Mouse (Mus musculus): ENCODE results near the gene Hist1h2ae. TPM values are rescaled to one million over a fixed set of nuclear protein-coding genes. Genes with fewer than 3 reads are reported as not detected.

Gene Hist1h2ae
- polyA plus RNA-seq, 1 experiment from 2014 or later, result 96.4 TPM

- no peak overlapping the region for H3K27ac ChIP-seq (ENCODE audit: low read depth, low read length)
- H3K27me3 ChIP-seq (ENCODE audit: control insufficient read depth, insufficient read depth, low read length), result no peaks in the 10 kb centered on the region
- peaks cover 5% of the 10 kb centered on the region; the same call in 1 of the 2 replicates for H3K4me1 ChIP-seq (replicated peaks; ENCODE audit: control insufficient read depth, insufficient read depth, low read length)
- ATAC-seq (replicated peaks; ENCODE audit: low FRiP score), result no peak
- 88% methylated on average over 5 of the region's 5 CpGs for WGBS
- no peaks in the 10 kb centered on the region for H3K9me3 ChIP-seq (ENCODE audit: control insufficient read depth, low read length)
- peak overlapping the region; percentile 8; the same call in 1 of the 2 replicates for H3K9ac ChIP-seq (ENCODE audit: low read length)
- no peak overlapping the region for H3K4me3 ChIP-seq (ENCODE audit: low read depth, low read length)
- H3K36me3 ChIP-seq (ENCODE audit: control insufficient read depth, insufficient read depth, low read length), result no peaks in the 10 kb centered on the region
- 0 out of 2 replicates have a peak overlapping the region, but pooled peaks have one; percentile 18 for H3K4me2 ChIP-seq (ENCODE audit: low read depth, low read length, severe bottlenecking)
- DNase-seq (ENCODE audit: low spot score), result no peak
Observed at GRCm38 (mm10) chr13:23529005-23529404, 42.0 kb downstream of the Hist1h2ae start.

GRCm38 (mm10) chr13:23526312-23526711 is 44.7 kb downstream of the Hist1h2ae start:
- H3K4me2 ChIP-seq (ENCODE audit: low read depth, low read length, severe bottlenecking), result peak overlapping the region; percentile 45

GRCm38 (mm10) chr13:23525901-23526300 is 45.1 kb downstream of the Hist1h2ae start:
- no peaks in the 10 kb centered on the region for H3K27me3 ChIP-seq (ENCODE audit: control insufficient read depth, insufficient read depth, low read length)
- peak overlapping the region; percentile 31 for H3K4me3 ChIP-seq (ENCODE audit: low read depth, low read length)
- DNase-seq (ENCODE audit: low spot score), result peak; percentile 72

More at GRCm38 (mm10) chr13:23526312-23526711, 44.7 kb downstream of the Hist1h2ae start:
- under 1% methylated on average over 17 of the region's 17 CpGs for WGBS
- no peaks in the 10 kb centered on the region for H3K36me3 ChIP-seq (ENCODE audit: control insufficient read depth, insufficient read depth, low read length)
- ATAC-seq (replicated peaks; ENCODE audit: low FRiP score) (peak; percentile 47), DNase-seq (ENCODE audit: low spot score) (peak; percentile 94)
- H3K9ac ChIP-seq (ENCODE audit: low read length), result peak overlapping the region; percentile 31; the same call in 1 of the 2 replicates
- H3K27ac ChIP-seq (ENCODE audit: low read depth, low read length), result 0 out of 2 replicates have a peak overlapping the region, but pooled peaks have one; percentile 25
- no peaks in the 10 kb centered on the region for H3K27me3 ChIP-seq (ENCODE audit: control insufficient read depth, insufficient read depth, low read length)
- 0 out of 2 replicates have a peak, but pooled peaks cover 2% of the 10 kb centered on the region for H3K4me1 ChIP-seq (replicated peaks; ENCODE audit: control insufficient read depth, insufficient read depth, low read length)
- H3K9me3 ChIP-seq (ENCODE audit: control insufficient read depth, low read length), result no peaks in the 10 kb centered on the region
- peak overlapping the region; percentile 31 for H3K4me3 ChIP-seq (ENCODE audit: low read depth, low read length)

GRCm38 (mm10) chr13:23524654-23525053 is 46.4 kb downstream of the Hist1h2ae start:
- H3K36me3 ChIP-seq (ENCODE audit: control insufficient read depth, insufficient read depth, low read length), result no peaks in the 10 kb centered on the region
- ATAC-seq (replicated peaks; ENCODE audit: low FRiP score) (peak; percentile 48; the same call in 1 of the 2 replicates), DNase-seq (ENCODE audit: low spot score) (peak; percentile 94)
- H3K27me3 ChIP-seq (ENCODE audit: control insufficient read depth, insufficient read depth, low read length), result no peaks in the 10 kb centered on the region
- H3K9ac ChIP-seq (ENCODE audit: low read length), result no peak overlapping the region
- no peaks in the 10 kb centered on the region for H3K9me3 ChIP-seq (ENCODE audit: control insufficient read depth, low read length)
- H3K4me3 ChIP-seq (ENCODE audit: low read depth, low read length), result no peak overlapping the region
- H3K4me2 ChIP-seq (ENCODE audit: low read depth, low read length, severe bottlenecking), result no peak overlapping the region
- WGBS, result 6% methylated on average over 5 of the region's 5 CpGs
- H3K4me1 ChIP-seq (replicated peaks; ENCODE audit: control insufficient read depth, insufficient read depth, low read length), result 0 out of 2 replicates have a peak, but pooled peaks cover 2% of the 10 kb centered on the region
- no peak overlapping the region for H3K27ac ChIP-seq (ENCODE audit: low read depth, low read length)

More at GRCm38 (mm10) chr13:23525901-23526300, 45.1 kb downstream of the Hist1h2ae start:
- Histone ChIP-seq H3K9me3 (ENCODE audit: control insufficient read depth, low read length) (no peaks in the 10 kb centered on the region), H3K4me1 (replicated peaks; ENCODE audit: control insufficient read depth, insufficient read depth, low read length) (0 out of 2 replicates have a peak, but pooled peaks cover 2% of the 10 kb centered on the region), H3K36me3 (ENCODE audit: control insufficient read depth, insufficient read depth, low read length) (no peaks in the 10 kb centered on the region), H3K27ac (ENCODE audit: low read depth, low read length) (no peak overlapping the region), H3K9ac (ENCODE audit: low read length) (peak overlapping the region; percentile 37), H3K4me2 (ENCODE audit: low read depth, low read length, severe bottlenecking) (peak overlapping the region; percentile 45)
- 2% methylated on average over 10 of the region's 10 CpGs for WGBS
- ATAC-seq (replicated peaks; ENCODE audit: low FRiP score), result no peak

GRCm38 (mm10) chr13:23523976-23524375 is 47.0 kb downstream of the Hist1h2ae start:
- no peak overlapping the region for H3K27ac ChIP-seq (ENCODE audit: low read depth, low read length)
- no peaks in the 10 kb centered on the region for H3K36me3 ChIP-seq (ENCODE audit: control insufficient read depth, insufficient read depth, low read length)
- no peak for DNase-seq (ENCODE audit: low spot score)
- no peaks in the 10 kb centered on the region for H3K9me3 ChIP-seq (ENCODE audit: control insufficient read depth, low read length)
- no peaks in the 10 kb centered on the region for H3K27me3 ChIP-seq (ENCODE audit: control insufficient read depth, insufficient read depth, low read length)
- no peak for ATAC-seq (replicated peaks; ENCODE audit: low FRiP score)
- no peak overlapping the region for H3K4me3 ChIP-seq (ENCODE audit: low read depth, low read length)
- H3K4me1 ChIP-seq (replicated peaks; ENCODE audit: control insufficient read depth, insufficient read depth, low read length), result 0 out of 2 replicates have a peak, but pooled peaks cover 2% of the 10 kb centered on the region
- 60% methylated on average over 5 of the region's 5 CpGs for WGBS
- H3K4me2 ChIP-seq (ENCODE audit: low read depth, low read length, severe bottlenecking), result no peak overlapping the region
- H3K9ac ChIP-seq (ENCODE audit: low read length), result no peak overlapping the region

- Histone ChIP-seq H3K4me3 (ENCODE audit: low read depth, low read length) (no peak overlapping the region), H3K36me3 (ENCODE audit: control insufficient read depth, insufficient read depth, low read length) (no peaks in the 10 kb centered on the region), H3K9me3 (ENCODE audit: control insufficient read depth, low read length) (no peaks in the 10 kb centered on the region), H3K27ac (ENCODE audit: low read depth, low read length) (no peak overlapping the region), H3K27me3 (ENCODE audit: control insufficient read depth, insufficient read depth, low read length) (no peaks in the 10 kb centered on the region), H3K4me2 (ENCODE audit: low read depth, low read length, severe bottlenecking) (no peak overlapping the region), H3K9ac (ENCODE audit: low read length) (no peak overlapping the region), H3K4me1 (replicated peaks; ENCODE audit: control insufficient read depth, insufficient read depth, low read length) (0 out of 2 replicates have a peak, but pooled peaks cover 2% of the 10 kb centered on the region)
- ATAC-seq (replicated peaks; ENCODE audit: low FRiP score) (no peak), DNase-seq (ENCODE audit: low spot score) (peak; percentile 84)
- under 1% methylated on average over 14 of the region's 14 CpGs for WGBS
Observed at GRCm38 (mm10) chr13:23521703-23522102, 49.3 kb downstream of the Hist1h2ae start.

Small RNA genes lying within 50 kb of the gene (microRNA-seq; reads per million reads assigned to microRNA genes)
- not detected for gene Gm44297 (ENCODE audit: insufficient number of aligned reads)
- gene Gm44359 (ENCODE audit: insufficient number of aligned reads), result not detected
- gene Gm44394 (ENCODE audit: insufficient number of aligned reads), result not detected

Other genes starting within 250 kb of the Hist1h2ae start
- gene Zfp322a, start 202.0 kb downstream of the Hist1h2ae start, polyA plus RNA-seq (2014; fragmentation: Nextera tagmentation; extraction: Ambion mirVana), result 61.9 and 72.7 TPM in 2 replicates
- gene Abt1, start 147.4 kb downstream of the Hist1h2ae start, polyA plus RNA-seq (2014; fragmentation: Nextera tagmentation; extraction: Ambion mirVana), result 13.0 and 13.5 TPM in 2 replicates
- 0.17 and 0.19 TPM in 2 replicates for gene Btn1a1, start 105.3 kb downstream of the Hist1h2ae start, polyA plus RNA-seq (2014; fragmentation: Nextera tagmentation; extraction: Ambion mirVana)
- gene Btn2a2, start 82.4 kb downstream of the Hist1h2ae start, polyA plus RNA-seq (2014; fragmentation: Nextera tagmentation; extraction: Ambion mirVana), result 0.48 and 0.59 TPM in 2 replicates
- gene Hist1h4h, start 40.2 kb downstream of the Hist1h2ae start, polyA plus RNA-seq (2014; fragmentation: Nextera tagmentation; extraction: Ambion mirVana), result 2.0 and 4.9 TPM in 2 replicates
- gene Hist1h2af, start 37.3 kb downstream of the Hist1h2ae start, polyA plus RNA-seq (2014; fragmentation: Nextera tagmentation; extraction: Ambion mirVana), result 7.7 and 9.3 TPM in 2 replicates
- 5.2 and 5.7 TPM in 2 replicates for gene Hist1h3g, start 35.8 kb downstream of the Hist1h2ae start, polyA plus RNA-seq (2014; fragmentation: Nextera tagmentation; extraction: Ambion mirVana)
- 0.85 and 1.2 TPM in 2 replicates for gene Hist1h2bh, start 27.8 kb downstream of the Hist1h2ae start, polyA plus RNA-seq (2014; fragmentation: Nextera tagmentation; extraction: Ambion mirVana)
- gene Hist1h3f, start 27.2 kb downstream of the Hist1h2ae start, polyA plus RNA-seq (2014; fragmentation: Nextera tagmentation; extraction: Ambion mirVana), result 0.92 and 1.4 TPM in 2 replicates
- 1.2 and 1.3 TPM in 2 replicates for gene Hist1h4f, start 19.6 kb downstream of the Hist1h2ae start, polyA plus RNA-seq (2014; fragmentation: Nextera tagmentation; extraction: Ambion mirVana)
- gene Hist1h1d, start 18.0 kb downstream of the Hist1h2ae start, polyA plus RNA-seq (2014; fragmentation: Nextera tagmentation; extraction: Ambion mirVana), result 0.87 and 0.92 TPM in 2 replicates
- 6.7 and 10.4 TPM in 2 replicates for gene Hist1h3e, start 8.9 kb downstream of the Hist1h2ae start, polyA plus RNA-seq (2014; fragmentation: Nextera tagmentation; extraction: Ambion mirVana)
- 7.4 and 10.0 TPM in 2 replicates for gene Hist1h2bg, start 176 bp upstream of the Hist1h2ae start, polyA plus RNA-seq (2014; fragmentation: Nextera tagmentation; extraction: Ambion mirVana)
- gene Hist1h2bf, start 3.0 kb upstream of the Hist1h2ae start, polyA plus RNA-seq (2014; fragmentation: Nextera tagmentation; extraction: Ambion mirVana), result 4.5 and 5.9 TPM in 2 replicates
- 2.5 and 3.0 TPM in 2 replicates for gene Hist1h2ad, start 3.2 kb upstream of the Hist1h2ae start, polyA plus RNA-seq (2014; fragmentation: Nextera tagmentation; extraction: Ambion mirVana)
- gene Hist1h3d, start 4.5 kb upstream of the Hist1h2ae start, polyA plus RNA-seq (2014; fragmentation: Nextera tagmentation; extraction: Ambion mirVana), result 11.9 and 13.9 TPM in 2 replicates
- 132 and 133 TPM in 2 replicates for gene Hist1h4d, start 10.4 kb upstream of the Hist1h2ae start, polyA plus RNA-seq (2014; fragmentation: Nextera tagmentation; extraction: Ambion mirVana)
- 4.0 and 4.6 TPM in 2 replicates for gene Hist1h2be, start 49.9 kb upstream of the Hist1h2ae start, polyA plus RNA-seq (2014; fragmentation: Nextera tagmentation; extraction: Ambion mirVana)
- 27.3 and 27.7 TPM in 2 replicates for gene Hist1h1e, start 51.3 kb upstream of the Hist1h2ae start, polyA plus RNA-seq (2014; fragmentation: Nextera tagmentation; extraction: Ambion mirVana)
- 1.1 and 1.2 TPM in 2 replicates for gene Hist1h2ac, start 112.7 kb upstream of the Hist1h2ae start, polyA plus RNA-seq (2014; fragmentation: Nextera tagmentation; extraction: Ambion mirVana)
- 23.4 and 25.3 TPM in 2 replicates for gene Hist1h2bc, start 113.0 kb upstream of the Hist1h2ae start, polyA plus RNA-seq (2014; fragmentation: Nextera tagmentation; extraction: Ambion mirVana)
- gene Hist1h1t, start 124.6 kb upstream of the Hist1h2ae start, polyA plus RNA-seq (2014; fragmentation: Nextera tagmentation; extraction: Ambion mirVana), result 0.51 TPM in 1 of 2 replicates, not detected in the other
- gene Hist1h4c, start 127.2 kb upstream of the Hist1h2ae start, polyA plus RNA-seq (2014; fragmentation: Nextera tagmentation; extraction: Ambion mirVana), result 6.0 and 6.8 TPM in 2 replicates
- gene Hfe, start 139.6 kb upstream of the Hist1h2ae start, polyA plus RNA-seq (2014; fragmentation: Nextera tagmentation; extraction: Ambion mirVana), result 2.2 TPM in 2 replicates
- 14.5 and 15.2 TPM in 2 replicates for gene Hist1h1c, start 167.6 kb upstream of the Hist1h2ae start, polyA plus RNA-seq (2014; fragmentation: Nextera tagmentation; extraction: Ambion mirVana)
- gene Hist1h3c, start 174.4 kb upstream of the Hist1h2ae start, polyA plus RNA-seq (2014; fragmentation: Nextera tagmentation; extraction: Ambion mirVana), result 8.7 and 10.6 TPM in 2 replicates
- gene Hist1h2bb, start 175.5 kb upstream of the Hist1h2ae start, polyA plus RNA-seq (2014; fragmentation: Nextera tagmentation; extraction: Ambion mirVana), result 2.6 and 3.4 TPM in 2 replicates
- gene Hist1h2ab, start 179.9 kb upstream of the Hist1h2ae start, polyA plus RNA-seq (2014; fragmentation: Nextera tagmentation; extraction: Ambion mirVana), result 59.7 and 63.1 TPM in 2 replicates
- gene Hist1h3b, start 181.0 kb upstream of the Hist1h2ae start, polyA plus RNA-seq (2014; fragmentation: Nextera tagmentation; extraction: Ambion mirVana), result 11.7 and 15.4 TPM in 2 replicates
- gene Hist1h4b, start 185.8 kb upstream of the Hist1h2ae start, polyA plus RNA-seq (2014; fragmentation: Nextera tagmentation; extraction: Ambion mirVana), result 4.7 and 5.9 TPM in 2 replicates
- gene Hist1h4a, start 190.0 kb upstream of the Hist1h2ae start, polyA plus RNA-seq (2014; fragmentation: Nextera tagmentation; extraction: Ambion mirVana), result 0.95 TPM in 1 of 2 replicates, not detected in the other
- 2.9 and 5.4 TPM in 2 replicates for gene Hist1h3a, start 191.2 kb upstream of the Hist1h2ae start, polyA plus RNA-seq (2014; fragmentation: Nextera tagmentation; extraction: Ambion mirVana)
- 2.7 and 4.0 TPM in 2 replicates for gene Hist1h1a, start 192.4 kb upstream of the Hist1h2ae start, polyA plus RNA-seq (2014; fragmentation: Nextera tagmentation; extraction: Ambion mirVana)
- gene Trim38, start 198.7 kb upstream of the Hist1h2ae start, polyA plus RNA-seq (2014; fragmentation: Nextera tagmentation; extraction: Ambion mirVana), result 0.13 TPM in 1 of 2 replicates, not detected in the other
- not detected in 2 replicates for gene Slc17a2, start 235.8 kb upstream of the Hist1h2ae start, polyA plus RNA-seq (2014; fragmentation: Nextera tagmentation; extraction: Ambion mirVana)